Mouse (Mus musculus): Measurements from ENCODE around the gene Ocln. TPM values are rescaled to one million over a fixed set of nuclear protein-coding genes. Genes with fewer than 3 reads are reported as not detected.
"Not testable (repeated sequence)": the region's sequence is repeated elsewhere in the genome, so short reads cannot be mapped to it uniquely, and the experiment has no call there.

The Ocln gene
- total and polyA plus RNA-seq, 2 experiments from 2014 or later, result 11.9 to 12.9 TPM

- no peak for ATAC-seq
- Histone ChIP-seq H3K9me3 (ENCODE audit: low read length) (no peaks in the 10 kb centered on the region), H3K4me2 (ENCODE audit: low read depth, low read length) (no peak overlapping the region), H3K27ac (no peak overlapping the region), H3K36me3 (ENCODE audit: insufficient read depth, low read length) (peaks cover 20% of the 10 kb centered on the region; the same call in 1 of the 2 replicates), H3K4me3 (ENCODE audit: low read length) (no peak overlapping the region), H3K27me3 (ENCODE audit: insufficient read depth, low read length) (no peaks in the 10 kb centered on the region), H3K4me1 (ENCODE audit: insufficient read depth, low read length) (no peaks in the 10 kb centered on the region), H3K9ac (replicated peaks; ENCODE audit: low read length) (no peak overlapping the region)
- WGBS, result 92% methylated on average over 2 of the region's 2 CpGs
- no peak for TF ChIP-seq CTCF (IDR thresholded peaks at IDR 0.05; ENCODE audit: low read depth)
- DNase-seq (ENCODE audit: low spot score), result no peak
These were observed 88.8 kb downstream of the Ocln start for GRCm38 (mm10) chr13:100463527-100464222.

- Histone ChIP-seq H3K4me3 (ENCODE audit: low read length) (no peak overlapping the region), H3K27ac (no peak overlapping the region), H3K36me3 (ENCODE audit: insufficient read depth, low read length) (peaks cover 5% of the 10 kb centered on the region; the same call in 1 of the 2 replicates), H3K4me1 (ENCODE audit: insufficient read depth, low read length) (no peaks in the 10 kb centered on the region), H3K27me3 (ENCODE audit: insufficient read depth, low read length) (no peaks in the 10 kb centered on the region), H3K4me2 (ENCODE audit: low read depth, low read length) (no peak overlapping the region), H3K9ac (replicated peaks; ENCODE audit: low read length) (no peak overlapping the region), H3K9me3 (ENCODE audit: low read length) (no peaks in the 10 kb centered on the region)
- 52% methylated on average over 3 of the region's 3 CpGs for WGBS
- no peak for TF ChIP-seq CTCF (IDR thresholded peaks at IDR 0.05; ENCODE audit: low read depth)
- DNase-seq (ENCODE audit: low spot score) (no peak), ATAC-seq (no peak)
These were observed 91.2 kb downstream of the Ocln start for GRCm38 (mm10) chr13:100461336-100461735.

- H3K4me2 ChIP-seq (ENCODE audit: low read depth, low read length); H3K27ac ChIP-seq; H3K27me3 ChIP-seq (ENCODE audit: insufficient read depth, low read length); H3K9me3 ChIP-seq (ENCODE audit: low read length); ATAC-seq; DNase-seq (ENCODE audit: low spot score); H3K4me1 ChIP-seq (ENCODE audit: insufficient read depth, low read length); H3K9ac ChIP-seq (replicated peaks; ENCODE audit: low read length); H3K36me3 ChIP-seq (ENCODE audit: insufficient read depth, low read length); H3K4me3 ChIP-seq (ENCODE audit: low read length): not testable (repeated sequence)
- WGBS, result 86% methylated on average over 8 of the region's 8 CpGs
These were observed 99.9 kb downstream of the Ocln start, which contains the start of gene Naip1 for GRCm38 (mm10) chr13:100452415-100453127. TSS of gene Naip1 (minus strand) at chr13:100452869.

GRCm38 (mm10) chr13:100449495-100449894, 103.0 kb downstream of the Ocln start:
- 93% methylated on average over 1 of the region's 1 CpGs for WGBS

More at GRCm38 (mm10) chr13:100449495-100449894, 103.0 kb downstream of the Ocln start:
- TF ChIP-seq CTCF (IDR thresholded peaks at IDR 0.05; ENCODE audit: low read depth), result no peak
- Histone ChIP-seq H3K4me1 (ENCODE audit: insufficient read depth, low read length) (no peaks in the 10 kb centered on the region), H3K4me2 (ENCODE audit: low read depth, low read length) (no peak overlapping the region), H3K27ac (no peak overlapping the region), H3K9ac (replicated peaks; ENCODE audit: low read length) (no peak overlapping the region), H3K9me3 (ENCODE audit: low read length) (no peaks in the 10 kb centered on the region), H3K36me3 (ENCODE audit: insufficient read depth, low read length) (no peaks in the 10 kb centered on the region), H3K27me3 (ENCODE audit: insufficient read depth, low read length) (no peaks in the 10 kb centered on the region), H3K4me3 (ENCODE audit: low read length) (no peak overlapping the region)
- ATAC-seq (no peak), DNase-seq (ENCODE audit: low spot score) (no peak)

Other genes starting within 250 kb of the Ocln start
- gene Naip6, start 235.0 kb downstream of the Ocln start, total RNA-seq (2014; rRNA removed), result 0.10 and 0.11 TPM in 2 replicates
- gene Naip6, start 235.0 kb downstream of the Ocln start, polyA plus RNA-seq (2015; fragmentation: Nextera tagmentation; extraction: Ambion mirVana), result 0.03 and 0.06 TPM in 2 replicates
- 0.10 and 0.22 TPM in 2 replicates for gene Naip1, start 99.8 kb downstream of the Ocln start, total RNA-seq (2014; rRNA removed)
- 0.08 and 0.11 TPM in 2 replicates for gene Naip1, start 99.8 kb downstream of the Ocln start, polyA plus RNA-seq (2015; fragmentation: Nextera tagmentation; extraction: Ambion mirVana)
- gene Gtf2h2, start 60.1 kb downstream of the Ocln start, total RNA-seq (2014; rRNA removed), result 22.6 and 24.4 TPM in 2 replicates
- 57.4 and 65.9 TPM in 2 replicates for gene Gtf2h2, start 60.1 kb downstream of the Ocln start, polyA plus RNA-seq (2015; fragmentation: Nextera tagmentation; extraction: Ambion mirVana)
- 2.1 and 3.8 TPM in 2 replicates for gene Marveld2, start 64.3 kb upstream of the Ocln start, total RNA-seq (2014; rRNA removed)
- gene Marveld2, start 64.3 kb upstream of the Ocln start, polyA plus RNA-seq (2015; fragmentation: Nextera tagmentation; extraction: Ambion mirVana), result 2.9 and 3.2 TPM in 2 replicates
- gene Ak6, start 98.3 kb upstream of the Ocln start, total RNA-seq (2014; rRNA removed), result 101 and 123 TPM in 2 replicates
- 320 and 328 TPM in 2 replicates for gene Ak6, start 98.3 kb upstream of the Ocln start, polyA plus RNA-seq (2015; fragmentation: Nextera tagmentation; extraction: Ambion mirVana)
- gene Rad17, start 98.3 kb upstream of the Ocln start, total RNA-seq (2014; rRNA removed), result 10.0 and 13.1 TPM in 2 replicates
- 12.3 and 14.1 TPM in 2 replicates for gene Rad17, start 98.3 kb upstream of the Ocln start, polyA plus RNA-seq (2015; fragmentation: Nextera tagmentation; extraction: Ambion mirVana)
- gene Taf9, start 98.9 kb upstream of the Ocln start, total RNA-seq (2014; rRNA removed), result 34.7 and 37.3 TPM in 2 replicates
- 38.0 and 42.8 TPM in 2 replicates for gene Taf9, start 98.9 kb upstream of the Ocln start, polyA plus RNA-seq (2015; fragmentation: Nextera tagmentation; extraction: Ambion mirVana)
- gene Ccdc125, start 117.0 kb upstream of the Ocln start, total RNA-seq (2014; rRNA removed), result 0.21 and 0.36 TPM in 2 replicates
- 1.3 and 1.4 TPM in 2 replicates for gene Ccdc125, start 117.0 kb upstream of the Ocln start, polyA plus RNA-seq (2015; fragmentation: Nextera tagmentation; extraction: Ambion mirVana)
- gene Cdk7, start 178.2 kb upstream of the Ocln start, total RNA-seq (2014; rRNA removed), result 31.5 and 33.4 TPM in 2 replicates
- gene Cdk7, start 178.2 kb upstream of the Ocln start, polyA plus RNA-seq (2015; fragmentation: Nextera tagmentation; extraction: Ambion mirVana), result 37.7 and 38.8 TPM in 2 replicates
- 54.4 and 58.7 TPM in 2 replicates for gene Mrps36, start 191.9 kb upstream of the Ocln start, total RNA-seq (2014; rRNA removed)
- gene Mrps36, start 191.9 kb upstream of the Ocln start, polyA plus RNA-seq (2015; fragmentation: Nextera tagmentation; extraction: Ambion mirVana), result 180 and 198 TPM in 2 replicates
- 1.7 and 3.6 TPM in 2 replicates for gene Cenph, start 223.2 kb upstream of the Ocln start, total RNA-seq (2014; rRNA removed)
- gene Cenph, start 223.2 kb upstream of the Ocln start, polyA plus RNA-seq (2015; fragmentation: Nextera tagmentation; extraction: Ambion mirVana), result 8.4 and 9.5 TPM in 2 replicates
- gene Ccnb1, start 233.9 kb upstream of the Ocln start, total RNA-seq (2014; rRNA removed), result 23.1 and 34.4 TPM in 2 replicates
- 37.6 and 44.8 TPM in 2 replicates for gene Ccnb1, start 233.9 kb upstream of the Ocln start, polyA plus RNA-seq (2015; fragmentation: Nextera tagmentation; extraction: Ambion mirVana)